Mouse (Mus musculus): ENCODE data around the gene Ppm1l. TPM values are rescaled to one million over a fixed set of nuclear protein-coding genes. Genes with fewer than 3 reads are reported as not detected.

The Ppm1l gene
- 10 to 100 TPM; 12.2 to 13.5 TPM for total RNA-seq (2021)
- 2.4 and 3.1 TPM in 2 replicates for polyA plus RNA-seq (2012; rRNA removed)
- long read RNA-seq, full-length matches to known transcripts, result 5 of 6 reads
- long read RNA-seq, partial matches to known transcripts, result 0 of 6 reads
- long read RNA-seq, other reads (novel, unspliced or antisense), result 1 of 6 reads

DNA sequence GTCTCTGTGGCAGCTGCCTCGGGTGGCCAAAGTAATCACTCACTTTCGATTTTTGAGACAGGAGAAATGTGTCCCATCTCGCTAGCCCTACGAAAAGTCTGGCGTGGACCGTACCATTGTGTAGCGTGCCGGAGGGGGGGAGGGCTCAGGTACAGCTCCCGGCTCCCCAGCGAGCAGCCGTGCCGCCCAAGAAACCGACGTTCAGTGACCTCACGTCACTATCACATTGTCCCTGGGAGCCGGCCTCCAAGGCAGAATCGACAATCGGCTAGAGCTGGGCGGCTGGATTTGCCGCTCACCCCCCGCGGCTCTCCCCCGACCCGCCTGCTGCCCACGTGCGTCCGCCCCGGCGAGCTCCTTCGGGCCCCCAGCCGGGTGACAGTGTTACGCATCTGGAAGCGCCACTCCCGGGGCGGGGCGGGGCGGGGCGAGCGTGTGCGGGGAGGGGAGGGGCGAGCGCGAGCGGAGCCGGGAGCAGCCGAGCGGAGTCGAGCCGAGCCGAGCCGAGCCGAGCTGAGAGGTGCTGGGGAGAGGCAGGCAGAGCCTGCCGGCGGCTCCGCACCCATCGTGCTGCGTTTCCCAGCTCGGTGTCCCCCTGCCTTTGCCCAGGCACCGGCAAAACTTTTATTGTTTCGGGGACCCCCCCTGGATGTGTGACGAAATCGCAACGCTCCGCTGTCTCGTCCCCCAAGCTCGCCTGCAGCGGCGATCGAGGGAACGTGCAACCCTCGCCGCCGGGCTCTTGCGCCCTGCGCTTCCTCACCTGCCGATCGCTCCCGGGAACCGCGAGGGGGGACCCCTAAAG, at the start of gene Ppm1l:
TSS of gene Ppm1l (plus strand) at position 471 of the 805 bp plus-strand sequence.
- DNase-seq, result peak; percentile 94

- no peak for DNase-seq
These were observed 44.8 kb upstream of the Ppm1l start for GRCm38 (mm10) chr3:69271812-69272211.

DNA sequence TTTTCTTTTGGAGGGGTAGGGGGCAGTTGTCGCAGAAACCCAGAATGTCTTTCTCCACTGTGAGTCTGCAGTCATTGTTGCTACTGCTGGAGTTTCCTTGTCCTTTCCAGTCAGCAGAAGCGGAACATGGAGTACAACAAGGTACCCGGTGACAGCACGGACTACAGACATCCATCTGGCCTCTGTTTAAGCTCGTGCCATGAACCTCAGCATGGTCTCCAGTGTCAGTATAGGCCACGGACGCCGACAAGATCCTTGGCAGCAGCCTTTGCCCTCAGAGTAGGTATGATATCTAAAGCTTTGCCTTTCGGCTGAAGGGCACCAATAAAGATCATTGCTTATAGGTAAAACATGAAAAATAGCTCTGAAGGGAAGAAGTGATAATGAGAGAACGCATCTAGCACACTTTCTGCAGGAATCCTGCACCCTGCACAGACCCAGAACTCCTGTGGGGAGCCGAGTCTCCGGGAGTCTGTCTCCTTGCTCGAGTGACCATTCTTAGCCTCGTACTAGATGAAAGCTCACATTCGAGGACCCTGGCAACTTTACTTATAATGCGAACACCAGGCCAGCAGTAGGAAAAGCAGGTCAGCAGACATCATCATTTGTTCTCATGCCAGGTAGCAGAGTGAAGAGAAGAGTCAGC, 42.5 kb upstream of the Ppm1l start:
- no peak for DNase-seq

DNA sequence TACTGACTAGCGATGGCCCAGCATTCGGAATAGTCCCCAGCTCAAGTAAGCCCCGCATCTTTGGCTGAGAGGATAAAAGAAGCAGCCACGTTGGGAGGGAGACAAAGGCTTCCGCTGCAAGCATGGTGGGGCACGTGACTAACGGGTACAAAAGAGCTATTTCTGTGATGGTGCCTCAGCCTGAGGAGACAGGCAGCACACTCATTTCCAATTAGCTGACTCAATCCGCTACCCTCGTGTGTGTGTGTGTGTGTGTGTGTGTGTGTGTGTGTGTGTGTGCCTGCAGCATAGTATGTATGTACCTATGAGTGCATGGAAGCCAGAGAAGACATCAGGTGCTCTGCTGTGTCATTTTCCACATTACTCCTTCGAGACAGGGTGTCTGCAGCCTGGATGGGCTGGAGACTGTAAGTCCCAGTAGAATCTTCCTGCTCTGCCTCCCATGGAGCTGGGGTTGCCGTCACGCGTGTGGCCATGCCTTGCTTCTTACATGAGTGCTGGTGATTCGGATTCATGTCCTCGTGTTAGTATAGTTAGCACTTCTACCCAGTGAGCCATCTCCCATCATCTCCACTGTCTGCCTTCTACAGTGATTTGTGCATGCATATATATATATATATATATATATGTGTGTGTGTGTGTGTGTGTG, 41.9 kb upstream of the Ppm1l start:
- DNase-seq, result no peak

DNA sequence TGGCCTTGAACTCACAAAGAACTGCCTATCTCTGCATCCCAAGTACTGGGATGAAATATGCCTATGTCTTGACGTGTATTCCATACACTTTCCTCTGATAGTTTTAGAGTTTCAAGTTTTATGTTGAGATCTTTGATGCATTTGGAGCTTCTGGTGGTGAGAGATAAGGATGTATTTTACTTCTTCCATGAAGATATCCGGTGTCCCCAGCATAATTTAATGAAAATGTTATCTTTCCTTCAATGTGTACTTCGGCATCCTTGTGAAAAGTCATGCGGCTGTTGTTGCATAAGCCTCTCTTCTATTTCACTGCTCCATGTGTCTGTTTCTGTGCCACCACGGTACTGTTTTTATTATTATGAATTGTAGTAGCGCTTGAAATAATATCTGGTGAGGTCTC, 38.0 kb upstream of the Ppm1l start:
- no peak for DNase-seq

DNA sequence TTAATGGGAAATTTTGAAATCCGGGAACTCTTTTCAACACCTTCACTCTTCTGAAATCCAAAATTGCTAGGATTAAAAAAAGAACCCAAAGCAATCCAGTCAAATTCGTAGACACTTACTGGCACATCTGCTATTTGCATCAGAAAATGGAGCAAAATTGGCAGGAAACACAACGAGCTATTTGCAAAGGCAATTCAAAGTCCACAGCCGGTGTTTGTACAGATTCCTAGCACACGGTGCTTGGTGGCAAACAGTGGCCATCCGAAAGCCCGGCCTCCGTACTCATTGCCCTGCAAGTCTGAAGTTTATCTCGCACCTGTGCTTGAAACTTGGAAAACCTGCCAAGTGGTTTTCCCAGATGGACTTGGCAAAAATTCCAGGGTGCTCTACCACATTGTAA, 34.3 kb upstream of the Ppm1l start:
- DNase-seq, result no peak

DNA sequence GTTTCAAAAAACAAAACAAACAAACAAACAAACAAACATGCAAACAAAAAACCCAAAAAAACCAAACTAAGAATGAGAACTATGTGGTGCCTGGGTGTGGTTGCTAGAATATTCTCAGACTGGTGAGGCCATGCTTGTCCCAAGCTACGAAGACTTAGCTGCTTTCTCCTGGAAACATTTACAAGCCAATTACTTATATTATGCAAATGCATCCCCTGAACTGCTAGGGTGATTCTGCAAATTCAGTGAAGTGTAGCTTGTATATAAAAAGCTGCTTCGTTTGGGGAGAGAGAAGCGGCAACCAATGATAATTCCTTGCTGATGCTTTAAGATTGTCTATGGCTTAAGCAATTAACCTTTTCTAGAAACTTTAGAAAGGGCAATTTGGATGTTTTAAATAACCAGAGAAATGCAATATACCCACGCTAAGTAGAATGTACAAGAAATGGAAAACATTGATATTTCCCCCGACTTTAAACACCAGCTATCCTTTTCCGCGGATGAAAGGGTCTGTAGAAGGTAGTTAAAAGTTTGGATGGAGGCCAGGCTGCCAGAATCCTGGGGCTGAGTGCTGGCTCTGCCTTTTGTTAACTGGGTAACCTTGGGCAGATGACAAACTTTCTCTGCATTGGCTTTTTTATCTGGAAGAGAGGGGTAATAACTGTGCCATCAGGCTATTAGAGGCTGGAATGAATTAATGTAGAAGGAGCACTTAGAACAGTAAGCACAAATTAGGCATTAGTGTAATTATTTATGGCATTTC, 33.4 kb upstream of the Ppm1l start:
- no peak for DNase-seq

DNA sequence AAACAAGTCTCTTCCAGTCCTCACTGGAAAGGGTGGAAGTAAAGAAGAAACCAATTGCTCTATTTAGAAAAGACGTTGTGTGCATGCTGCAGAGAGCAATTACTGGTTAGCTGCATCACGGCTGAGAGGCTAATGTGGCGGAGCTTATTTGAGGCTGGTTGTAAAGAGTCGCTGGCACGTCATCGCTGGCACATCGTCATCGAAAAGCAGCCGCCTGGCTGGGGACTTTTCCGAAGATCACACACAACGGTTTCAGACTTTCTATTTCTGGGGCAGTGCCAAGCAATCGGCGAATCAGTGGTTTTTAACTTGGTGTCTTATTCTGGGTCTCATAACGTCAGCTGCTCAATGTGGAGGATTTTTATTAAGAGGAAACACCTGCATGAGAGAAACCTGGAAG, 26.8 kb upstream of the Ppm1l start:
- no peak for DNase-seq

- DNase-seq, result peak; percentile 91
These were observed 26.4 kb upstream of the Ppm1l start for GRCm38 (mm10) chr3:69290294-69290693.

GRCm38 (mm10) chr3:69290844-69291243, 25.8 kb upstream of the Ppm1l start:
- no peak for DNase-seq

DNA sequence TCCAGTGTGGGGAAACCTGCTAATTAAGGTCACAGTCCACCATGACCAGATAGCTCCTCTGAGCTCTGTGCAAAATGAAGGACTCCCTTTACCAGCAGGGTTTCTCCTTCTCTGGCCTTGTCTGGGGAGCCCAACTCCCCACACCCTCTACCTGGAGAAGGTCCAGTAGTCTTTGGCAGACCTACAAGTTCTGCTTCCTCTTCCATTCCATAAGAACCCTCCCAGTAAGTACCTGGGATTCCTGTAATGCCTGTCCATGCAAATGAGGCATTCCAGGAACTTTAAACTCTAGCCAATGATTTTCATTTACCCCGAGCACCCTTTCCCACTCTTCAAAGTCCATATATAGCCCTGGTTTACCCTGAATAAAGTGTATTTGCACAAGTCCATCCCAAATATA, 24.0 kb upstream of the Ppm1l start:
- no peak for DNase-seq

DNA sequence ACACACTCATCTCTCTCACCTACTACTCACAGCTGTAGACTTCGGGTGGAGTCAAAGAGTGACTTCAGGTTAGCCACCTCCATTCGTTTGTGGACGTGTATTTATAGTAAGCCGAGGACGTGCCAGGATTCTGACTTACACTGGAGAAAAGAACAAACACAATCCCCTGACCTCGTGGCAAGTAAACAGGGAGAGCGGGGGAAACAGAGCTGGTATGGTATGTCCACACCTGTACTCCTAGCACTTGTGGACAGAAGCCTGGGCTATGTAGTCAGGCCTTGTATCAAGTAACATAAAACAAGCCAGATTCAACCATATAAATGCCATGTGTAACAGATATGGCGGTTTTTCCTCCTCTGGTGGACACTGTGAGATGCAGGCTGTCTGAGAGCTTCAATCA, 20.4 kb upstream of the Ppm1l start:
- no peak for DNase-seq

GRCm38 (mm10) chr3:69300121-69300520, 16.5 kb upstream of the Ppm1l start:
- DNase-seq, result no peak

DNA sequence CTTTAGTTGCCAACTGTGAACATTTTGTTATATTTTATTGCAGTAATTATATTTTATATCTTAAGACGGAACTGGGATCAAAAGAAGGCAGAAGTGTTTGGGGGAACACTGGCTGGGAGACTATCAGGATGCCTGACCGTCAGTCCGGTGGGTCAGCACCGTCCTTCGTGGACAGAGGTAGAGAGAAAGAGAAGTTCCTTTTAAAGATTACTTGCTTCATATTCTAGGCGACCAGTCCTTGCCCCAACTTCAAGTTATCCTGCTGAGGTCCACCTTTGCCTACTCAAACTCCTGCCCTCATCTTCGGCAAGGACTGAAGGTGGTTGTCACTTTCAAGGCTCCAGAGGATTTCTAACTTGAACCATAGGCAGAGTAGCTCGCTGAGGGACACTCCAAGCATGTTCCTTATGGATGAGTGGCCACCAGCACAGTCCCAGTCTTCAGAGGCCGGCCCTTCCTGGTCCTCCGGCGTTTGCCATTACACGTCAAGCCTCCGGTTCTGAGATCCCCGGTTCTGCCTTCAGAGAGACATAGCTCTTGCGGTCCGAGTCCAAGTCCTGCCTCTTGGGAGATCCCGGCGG, 761 bp upstream of the Ppm1l start:
- no peak for DNase-seq

GRCm38 (mm10) chr3:69317251-69318125, 827 bp downstream of the Ppm1l start:
- peak; percentile 77 for DNase-seq

DNA sequence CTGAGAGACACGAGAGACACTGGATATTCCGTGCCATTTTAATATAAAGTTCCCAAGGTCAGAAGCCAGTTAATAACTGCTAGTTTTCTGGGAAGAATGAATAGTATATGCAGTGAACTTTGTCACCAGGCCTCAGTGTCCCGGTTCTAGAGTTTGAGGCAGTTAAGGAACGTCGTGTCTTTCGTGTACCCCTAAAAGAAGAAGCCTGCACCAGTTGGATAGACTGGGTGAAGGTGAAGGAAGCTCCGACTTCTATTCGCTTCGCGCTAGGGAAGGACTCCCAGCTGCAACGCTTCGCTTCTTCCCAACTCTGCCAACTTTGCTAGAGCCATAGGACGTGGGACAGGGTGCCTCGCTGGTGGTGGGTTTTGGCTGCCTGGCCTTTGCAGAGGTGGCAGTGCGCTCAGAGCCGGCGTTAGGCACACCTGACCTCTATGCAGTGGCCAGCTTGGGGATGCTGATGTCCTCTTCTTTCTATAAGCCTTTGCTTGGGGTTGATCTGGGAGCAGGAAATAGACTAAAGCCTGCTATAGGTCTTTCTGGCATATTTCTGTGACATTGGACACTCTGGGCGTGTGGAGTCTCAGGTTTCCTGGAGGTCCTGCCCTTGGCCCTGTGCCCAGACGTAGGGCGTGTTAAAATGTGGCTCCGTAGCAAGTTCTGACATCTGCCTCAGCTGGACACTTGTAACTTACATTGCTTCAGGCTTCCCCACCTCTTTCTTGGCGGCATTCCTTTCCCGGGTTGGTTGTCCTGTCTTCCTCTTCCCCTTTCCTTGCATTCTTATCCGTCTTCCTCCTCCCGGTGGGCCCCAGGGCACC, 1.7 kb downstream of the Ppm1l start:
- DNase-seq, result peak; percentile 28

DNA sequence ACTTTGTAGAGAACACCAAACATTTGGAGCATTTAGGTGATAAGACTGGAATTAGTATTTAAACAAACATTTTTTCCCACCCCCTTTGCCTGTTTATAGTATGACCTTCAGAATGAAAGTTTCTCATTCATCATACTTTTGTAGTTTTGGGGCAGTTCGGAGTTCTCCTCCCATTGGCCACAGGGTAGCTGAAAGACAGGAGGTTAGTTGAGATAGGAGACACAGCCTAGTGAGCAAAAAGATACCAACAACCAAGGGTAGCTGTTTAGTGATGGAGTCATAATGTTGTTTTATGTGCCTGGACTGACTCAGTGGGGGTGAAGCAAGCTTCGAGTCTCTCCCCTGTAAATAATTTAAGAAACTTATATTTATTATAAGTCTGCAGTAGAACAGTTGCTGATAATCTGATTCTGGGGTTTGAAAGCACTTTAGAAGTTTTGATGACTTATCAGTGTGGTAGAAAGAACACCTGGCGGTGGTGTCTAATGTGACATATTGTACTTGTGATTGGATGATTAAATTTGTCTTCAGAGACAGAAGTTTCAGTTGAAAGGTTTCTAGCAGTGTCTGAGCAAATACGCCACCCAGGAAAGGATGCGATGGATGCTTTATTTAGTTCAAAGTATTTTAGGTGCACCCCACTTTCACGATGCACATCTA, 2.5 kb downstream of the Ppm1l start:
- no peak for DNase-seq

- peak; percentile 81 for DNase-seq
These were observed 7.3 kb downstream of the Ppm1l start for GRCm38 (mm10) chr3:69323982-69324381.

DNA sequence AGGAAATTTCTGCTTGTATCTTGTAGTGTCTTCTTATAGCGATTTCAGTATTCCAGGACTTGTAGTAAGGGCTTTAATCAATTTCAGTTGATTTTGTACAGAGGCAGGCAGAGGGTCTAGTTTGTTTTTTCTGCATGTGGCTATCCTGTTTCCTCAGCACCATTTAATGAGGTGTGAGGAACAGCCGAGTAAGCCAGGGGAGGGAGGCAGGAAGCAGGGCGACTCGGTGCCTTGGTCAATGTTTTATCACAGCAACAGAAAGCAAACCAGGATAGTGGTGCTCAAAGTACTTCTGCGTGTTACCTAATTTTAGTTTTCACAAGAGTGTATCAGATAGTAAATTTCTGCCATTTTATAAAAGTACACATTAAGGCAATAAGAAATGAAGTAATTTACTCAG, 13.2 kb downstream of the Ppm1l start:
- no peak for DNase-seq
